Mouse (Mus musculus) cerebellum, adult 2 months (tissue): ENCODE results near the gene Dscaml1. TPM values are rescaled to one million over a fixed set of nuclear protein-coding genes. Genes with fewer than 3 reads are reported as not detected.

Experiments
- DNase-seq, 2 experiments: peaks; one replicate each; pipeline ENCODE4 v3.0.0; 2021
- H3K27ac ChIP-seq: fragments of 200-500 bp; 2 replicates; pipeline ENCODE4 v1.5.1; 2012; ENCODE audit warnings: low read length, control low read depth, inconsistent platforms; ENCODE audit not compliant: insufficient read depth
- H3K27me3 ChIP-seq: fragments of 200-500 bp; 2 replicates; pipeline ENCODE4 v1.6.1; 2012; ENCODE audit warnings: inconsistent platforms, mild to moderate bottlenecking, low read length, moderate library complexity; ENCODE audit not compliant: control insufficient read depth, insufficient read depth
- H3K4me1 ChIP-seq: fragments of 200-500 bp; 2 replicates; pipeline ENCODE4 v1.6.1; 2011; ENCODE audit warnings: low read length; ENCODE audit not compliant: control insufficient read depth, insufficient read depth
- H3K4me3 ChIP-seq: fragments of 200-500 bp; replicated peaks from 2 replicates; pipeline ENCODE3; 2011; ENCODE audit warnings: mild to moderate bottlenecking, low read depth, low read length, control low read depth; ENCODE audit not compliant: insufficient read depth
- CTCF ChIP-seq: fragments of 200-500 bp; IDR thresholded peaks from 2 replicates; pipeline ENCODE4 v1.5.1; 2011; ENCODE audit warnings: low read depth, mild to moderate bottlenecking, control low read depth, low read length, moderate library complexity, borderline replicate concordance; ENCODE audit not compliant: insufficient read depth
- POLR2A ChIP-seq: fragments of 200-500 bp; IDR thresholded peaks from 2 replicates; pipeline ENCODE4 v1.6.1; 2011; ENCODE audit warnings: low read length, control low read depth, borderline replicate concordance; ENCODE audit not compliant: insufficient read depth
- WGBS: fragments of 180-500 bp; shearing (Covaris S2); methylation state at CpG from one replicate; pipeline ENCODE4 v1.1.7; 2018; 5-methylcytosine and 5-hydroxymethylcytosine counted together
- polyA plus RNA-seq: library from polyadenylated mRNA; depleted of rRNA; stranded (reverse); fragments of >200 nt; gene quantifications from 2 replicates; pipeline ENCODE4 v1.2.3, GENCODE M21; 2012

Dscaml1 gene
- polyA plus RNA-seq, 1 experiment = 23.4 TPM

GRCm38 (mm10) chr9:45406808-45407207 is 19.6 kb upstream of the Dscaml1 start:
- Histone ChIP-seq H3K4me1 (no peaks in the 10 kb centered on the region; the same call in 1 of the 2 replicates), H3K27me3 (no peaks in the 10 kb centered on the region), H3K4me3 (no peak overlapping the region), H3K27ac (no peak overlapping the region)
- no peak for DNase-seq
- TF ChIP-seq POLR2A = no peak
- TF ChIP-seq CTCF = no peak
- 93% methylated on average over 3 of the region's 3 CpGs for WGBS

- Histone ChIP-seq H3K27ac (no peak overlapping the region), H3K4me3 (peak overlapping the region; percentile 39), H3K27me3 (no peaks in the 10 kb centered on the region), H3K4me1 (no peaks in the 10 kb centered on the region; the same call in 1 of the 2 replicates)
- DNase-seq = peak; percentile 80 to 86
- peak; percentile 82 for TF ChIP-seq CTCF
- TF ChIP-seq POLR2A = no peak
- 29% methylated on average over 33 of the region's 33 CpGs for WGBS
Observed at GRCm38 (mm10) chr9:45407706-45408675, 18.4 kb upstream of the Dscaml1 start.

DNA sequence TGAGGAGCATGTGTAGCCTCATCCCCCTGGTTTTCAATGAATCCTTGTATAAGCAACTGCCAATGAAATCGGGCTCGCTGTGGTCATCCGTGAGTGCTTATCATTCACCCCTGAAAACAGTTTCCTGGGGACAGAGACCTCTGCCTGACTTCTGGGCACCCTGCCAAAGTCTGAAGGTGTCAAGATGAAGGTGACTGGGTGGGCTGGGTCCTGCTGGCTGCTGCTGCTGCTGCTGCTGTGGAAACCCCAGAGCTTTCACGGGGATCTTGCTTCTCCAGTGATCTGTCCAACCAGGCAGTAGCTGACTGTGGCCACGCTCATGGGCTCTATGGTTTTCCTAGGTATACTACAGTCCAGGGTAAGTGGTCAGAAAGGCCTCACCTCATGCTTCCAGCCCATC is 16.2 kb upstream of the Dscaml1 start:
- 84% methylated on average over 5 of the region's 5 CpGs for WGBS
- H3K4me1 ChIP-seq = no peaks in the 10 kb centered on the region; the same call in 1 of the 2 replicates
- H3K27me3 ChIP-seq = no peaks in the 10 kb centered on the region
- H3K27ac ChIP-seq = no peak overlapping the region
- TF ChIP-seq CTCF (no peak), POLR2A (no peak)
- H3K4me3 ChIP-seq = no peak overlapping the region
- DNase-seq = no peak

DNA sequence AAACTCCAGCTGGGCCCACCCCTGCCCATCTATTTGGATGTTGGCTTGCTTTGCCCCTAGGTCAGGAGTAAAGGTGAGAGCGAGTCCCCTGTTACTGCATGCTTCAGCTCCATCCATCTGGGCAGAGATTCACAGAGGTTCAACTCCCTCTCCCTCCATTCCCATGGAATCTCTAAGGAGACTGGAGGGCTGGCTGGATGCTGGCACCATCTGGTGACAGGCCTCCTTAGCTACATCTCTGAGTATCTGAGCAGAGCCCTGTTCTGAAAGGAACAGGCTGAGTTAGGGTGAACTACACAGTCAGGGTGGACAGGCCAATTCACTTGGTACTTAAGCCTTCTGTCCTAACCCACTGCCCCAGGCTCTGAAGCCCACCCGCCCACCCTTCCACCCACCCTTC is 15.8 kb upstream of the Dscaml1 start:
- WGBS = 100% methylated on average over 2 of the region's 2 CpGs
- TF ChIP-seq POLR2A = no peak
- no peak for TF ChIP-seq CTCF
- Histone ChIP-seq H3K4me3 (no peak overlapping the region), H3K27ac (no peak overlapping the region), H3K4me1 (no peaks in the 10 kb centered on the region; the same call in 1 of the 2 replicates), H3K27me3 (no peaks in the 10 kb centered on the region)
- DNase-seq = no peak

DNA sequence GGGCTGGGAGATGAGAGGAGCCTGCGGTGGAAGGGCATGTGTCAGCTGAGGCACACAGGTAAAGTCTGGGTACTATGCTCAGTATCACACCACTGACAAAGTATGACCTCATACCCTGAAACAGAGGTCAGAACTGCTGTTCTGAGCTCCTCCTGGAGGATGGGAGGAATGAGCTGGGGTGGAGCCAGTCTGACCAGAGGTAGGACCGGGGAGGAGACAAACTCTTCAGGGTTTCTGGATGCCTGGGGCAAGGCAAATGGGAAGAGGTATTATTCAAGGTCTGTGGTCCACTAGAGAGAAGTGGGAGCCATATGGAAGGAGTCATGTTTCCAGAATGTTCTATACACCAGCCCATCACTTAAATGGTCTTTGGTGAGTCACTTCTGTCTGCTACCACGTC is 15.3 kb upstream of the Dscaml1 start:
- no peak overlapping the region for H3K27ac ChIP-seq
- DNase-seq = no peak
- no peak for TF ChIP-seq CTCF
- H3K4me3 ChIP-seq = no peak overlapping the region
- no peaks in the 10 kb centered on the region for H3K27me3 ChIP-seq
- H3K4me1 ChIP-seq = no peaks in the 10 kb centered on the region; the same call in 1 of the 2 replicates
- 94% methylated on average over 3 of the region's 3 CpGs for WGBS

GRCm38 (mm10) chr9:45411803-45412202 is 14.6 kb upstream of the Dscaml1 start:
- no peak overlapping the region for H3K4me3 ChIP-seq
- H3K27ac ChIP-seq = no peak overlapping the region
- DNase-seq = peak; percentile 59 to 72
- H3K27me3 ChIP-seq = no peaks in the 10 kb centered on the region
- peaks cover 3% of the 10 kb centered on the region for H3K4me1 ChIP-seq
- 16% methylated on average over 7 of the region's 7 CpGs for WGBS
- TF ChIP-seq CTCF = peak; percentile 74
- TF ChIP-seq POLR2A = no peak

- peak; percentile 83 to 91 for DNase-seq
- Histone ChIP-seq H3K27ac (no peak overlapping the region), H3K27me3 (no peaks in the 10 kb centered on the region), H3K4me3 (no peak overlapping the region), H3K4me1 (peaks cover 6% of the 10 kb centered on the region)
- TF ChIP-seq POLR2A (no peak), CTCF (peak; percentile 87)
- WGBS = 5% methylated on average over 10 of the region's 10 CpGs
Observed at GRCm38 (mm10) chr9:45412287-45412686, 14.1 kb upstream of the Dscaml1 start.

DNA sequence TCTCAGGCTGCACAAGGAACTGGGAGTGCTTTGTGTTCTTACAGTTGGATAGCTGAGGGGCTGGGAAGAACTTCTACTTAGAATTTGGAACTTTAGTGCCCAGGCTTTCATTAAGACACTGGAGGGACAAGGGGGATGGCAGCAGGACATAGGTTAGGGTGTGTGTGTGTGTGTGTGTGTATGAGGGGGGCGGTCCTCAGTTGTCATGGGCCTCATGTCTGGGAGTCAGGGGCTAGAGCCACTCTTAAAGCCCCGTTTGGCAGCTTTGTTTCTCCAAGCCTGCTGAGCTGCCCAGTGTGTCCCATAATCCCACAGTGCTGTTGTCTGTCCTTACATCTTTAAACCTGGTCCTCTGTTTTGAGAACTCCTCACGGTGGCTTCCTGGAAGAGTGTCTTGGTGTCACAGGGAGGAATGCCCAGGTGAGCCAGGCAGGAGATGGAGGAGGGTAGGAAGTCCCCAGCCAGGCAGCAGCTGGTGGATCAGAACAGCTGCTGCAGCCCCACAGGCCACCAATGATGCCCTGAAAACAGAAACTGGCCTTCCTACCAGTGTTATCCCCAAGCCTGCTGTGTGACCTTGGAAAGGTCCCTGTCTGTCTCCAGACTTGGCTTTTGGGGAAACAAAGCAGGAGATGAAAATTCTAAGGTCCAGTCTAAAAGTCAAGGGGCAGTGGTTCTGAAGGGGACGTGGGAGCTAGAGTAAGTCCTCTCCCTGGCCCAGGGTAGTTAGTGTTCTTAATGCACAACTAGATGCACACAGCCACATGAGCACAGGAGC is 13.5 kb upstream of the Dscaml1 start:
- TF ChIP-seq CTCF = no peak
- TF ChIP-seq POLR2A = no peak
- no peak for DNase-seq
- H3K27me3 ChIP-seq = no peaks in the 10 kb centered on the region
- no peak overlapping the region for H3K4me3 ChIP-seq
- no peak overlapping the region for H3K27ac ChIP-seq
- WGBS = 82% methylated on average over 4 of the region's 4 CpGs
- H3K4me1 ChIP-seq = peaks cover 6% of the 10 kb centered on the region
